Mouse (Mus musculus) midbrain, postnatal 0 days (tissue): ENCODE measurements around the gene Gm47985. TPM values are rescaled to one million over a fixed set of nuclear protein-coding genes. Genes with fewer than 3 reads are reported as not detected.
"Not testable (repeated sequence)": the region's sequence is repeated elsewhere in the genome, so short reads cannot be mapped to it uniquely, and the experiment has no call there.

Source experiments
- ATAC-seq: fragments of 200-750 bp; cut with Nextera tagmentation; 2 replicates; pipeline ENCODE4 v1.8.0; 2017; ENCODE audit warnings: moderate number of reproducible peaks, mild to moderate bottlenecking, moderate TSS enrichment, moderate library complexity; ENCODE audit not compliant: low FRiP score
- DNase-seq: peaks from one replicate; pipeline ENCODE4 v3.0.0-alpha.2; 2015; ENCODE audit warnings: low spot score
- H3K27ac ChIP-seq: fragments of 300-500 bp; sonication (generic); 2 replicates; pipeline ENCODE4 v1.5.1; 2014; ENCODE audit warnings: low read depth, mild to moderate bottlenecking, low read length, mixed read lengths
- H3K27me3 ChIP-seq: fragments of 300-500 bp; sonication (generic); 2 replicates; pipeline ENCODE4 v1.6.1; 2014; ENCODE audit warnings: low read length, control low read depth, mixed read lengths; ENCODE audit not compliant: insufficient read depth
- H3K36me3 ChIP-seq: fragments of 300-500 bp; sonication (generic); 2 replicates; pipeline ENCODE4 v1.6.1; 2014; ENCODE audit warnings: low read length, control low read depth, mixed read lengths; ENCODE audit not compliant: insufficient read depth
- H3K4me1 ChIP-seq: fragments of 300-500 bp; sonication (generic); 2 replicates; pipeline ENCODE4 v1.6.1; 2014; ENCODE audit warnings: mild to moderate bottlenecking, control low read depth, antibody characterized with exemption, low read length, mixed read lengths; ENCODE audit not compliant: insufficient read depth
- H3K4me2 ChIP-seq: fragments of 300-500 bp; sonication (generic); 2 replicates; pipeline ENCODE4 v1.6.1; 2014; ENCODE audit warnings: low read depth, mild to moderate bottlenecking, low read length, mixed read lengths; ENCODE audit not compliant: poor library complexity, severe bottlenecking
- H3K4me3 ChIP-seq: fragments of 300-500 bp; sonication (generic); 2 replicates; pipeline ENCODE4 v1.5.1; 2014; ENCODE audit warnings: low read depth, mild to moderate bottlenecking, low read length, moderate library complexity
- H3K9ac ChIP-seq: fragments of 300-500 bp; sonication (generic); replicated peaks from 2 replicates; pipeline ENCODE4 v1.6.1; 2014; ENCODE audit warnings: mild to moderate bottlenecking, low read length, moderate library complexity, mixed read lengths; ENCODE audit not compliant: poor library complexity, severe bottlenecking
- H3K9me3 ChIP-seq: fragments of 300-500 bp; sonication (generic); 2 replicates; pipeline ENCODE4 v1.6.1; 2016; ENCODE audit warnings: low read length, control low read depth
- CTCF ChIP-seq: IDR thresholded peaks from 2 replicates; pipeline ENCODE4 v1.5.1; 2016; ENCODE audit warnings: antibody characterized with exemption, mild to moderate bottlenecking
- WGBS: fragments of 180-500 bp; shearing (Covaris S2); extraction: QIAGEN DNeasy Blood & Tissue Kit; methylation state at CpG from one replicate; pipeline ENCODE4 v1.1.7; 2014; 5-methylcytosine and 5-hydroxymethylcytosine counted together
- polyA plus RNA-seq: library from polyadenylated mRNA; unstranded; fragments of >200 nt; fragmentation: Nextera tagmentation; extraction: Ambion mirVana; gene quantifications from 2 replicates; pipeline ENCODE4 v1.2.1, GENCODE M21; 2015
- total RNA-seq: library from RNA; depleted of rRNA; stranded (reverse); fragments of >200 nt; gene quantifications from 2 replicates; pipeline ENCODE4 v1.2.3, GENCODE M21; 2014

Gm47985 gene
- total and polyA plus RNA-seq, 2 experiments from 2014 or later, result not detected

DNA sequence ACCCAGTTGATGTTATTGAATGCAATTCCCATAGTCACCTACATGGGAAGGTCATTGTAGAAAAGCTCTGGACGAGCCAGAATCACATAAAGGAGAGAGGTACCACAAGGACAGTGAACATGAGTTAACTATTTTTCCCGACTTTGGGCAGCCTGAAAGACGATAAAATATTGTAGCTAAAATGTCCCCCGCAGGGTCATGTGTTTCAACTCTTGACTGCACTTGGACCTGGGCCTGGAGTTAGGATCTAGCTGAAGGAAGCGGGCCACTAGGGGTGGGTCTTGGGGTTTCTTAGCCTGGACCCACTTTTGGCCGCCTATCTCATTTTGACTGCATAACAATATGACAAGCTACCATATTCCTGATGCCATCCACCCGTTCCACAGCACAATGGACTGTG, 32.1 kb upstream of the Gm47985 start:
- ATAC-seq, result no peak
- TF ChIP-seq CTCF, result no peak
- no peak for DNase-seq
- H3K27me3 ChIP-seq, result no peaks in the 10 kb centered on the region
- H3K9me3 ChIP-seq, result no peaks in the 10 kb centered on the region
- no peak overlapping the region for H3K27ac ChIP-seq
- no peak overlapping the region for H3K4me3 ChIP-seq
- WGBS, result 94% methylated on average over 7 of the region's 7 CpGs
- H3K4me2 ChIP-seq, result no peak overlapping the region
- no peak overlapping the region for H3K9ac ChIP-seq
- no peaks in the 10 kb centered on the region for H3K36me3 ChIP-seq
- no peaks in the 10 kb centered on the region for H3K4me1 ChIP-seq

DNA sequence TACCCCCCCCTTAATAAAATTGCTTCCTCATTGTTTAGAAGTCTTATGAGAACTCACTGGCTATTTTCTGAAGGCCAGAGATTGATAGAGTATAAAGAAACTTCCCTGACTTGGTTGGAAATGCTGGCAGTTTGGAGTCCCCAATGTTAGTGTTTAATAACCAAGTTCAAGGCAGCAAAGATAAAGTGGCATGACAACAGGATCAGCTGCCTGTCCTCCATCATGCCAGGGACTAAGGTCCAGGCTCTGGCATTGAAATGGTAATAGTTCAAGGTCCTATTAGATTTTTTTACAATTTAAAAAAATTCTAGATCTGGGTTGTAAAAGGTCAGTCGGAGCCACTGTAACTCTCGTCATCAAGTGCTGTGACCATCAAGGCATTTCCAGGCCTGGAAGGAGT, 31.2 kb upstream of the Gm47985 start:
- H3K9me3 ChIP-seq, result no peaks in the 10 kb centered on the region
- ATAC-seq (no peak), DNase-seq (no peak)
- H3K4me2 ChIP-seq, result no peak overlapping the region
- no peak overlapping the region for H3K27ac ChIP-seq
- H3K36me3 ChIP-seq, result no peaks in the 10 kb centered on the region
- no peak overlapping the region for H3K9ac ChIP-seq
- H3K4me1 ChIP-seq, result no peaks in the 10 kb centered on the region
- WGBS, result 70% methylated on average over 2 of the region's 2 CpGs
- no peaks in the 10 kb centered on the region for H3K27me3 ChIP-seq
- no peak overlapping the region for H3K4me3 ChIP-seq
- no peak for TF ChIP-seq CTCF

GRCm38 (mm10) chr1:151153056-151153652, 29.2 kb upstream of the Gm47985 start:
- no peak for ATAC-seq
- TF ChIP-seq CTCF, result no peak
- 85% methylated on average over 6 of the region's 6 CpGs for WGBS

GRCm38 (mm10) chr1:151154131-151154530, 28.2 kb upstream of the Gm47985 start:
- not testable (repeated sequence) for DNase-seq, H3K4me1 ChIP-seq, H3K9me3 ChIP-seq, H3K4me2 ChIP-seq, H3K27me3 ChIP-seq, H3K9ac ChIP-seq, H3K36me3 ChIP-seq, H3K27ac ChIP-seq, ATAC-seq, H3K4me3 ChIP-seq
- WGBS, result 90% methylated on average over 9 of the region's 9 CpGs

More at GRCm38 (mm10) chr1:151153056-151153652, 29.2 kb upstream of the Gm47985 start:
- no peak overlapping the region for H3K4me2 ChIP-seq
- no peaks in the 10 kb centered on the region for H3K4me1 ChIP-seq
- DNase-seq, result no peak
- no peak overlapping the region for H3K9ac ChIP-seq
- no peaks in the 10 kb centered on the region for H3K27me3 ChIP-seq
- no peaks in the 10 kb centered on the region for H3K36me3 ChIP-seq
- H3K4me3 ChIP-seq, result no peak overlapping the region
- no peak overlapping the region for H3K27ac ChIP-seq
- no peaks in the 10 kb centered on the region for H3K9me3 ChIP-seq

DNA sequence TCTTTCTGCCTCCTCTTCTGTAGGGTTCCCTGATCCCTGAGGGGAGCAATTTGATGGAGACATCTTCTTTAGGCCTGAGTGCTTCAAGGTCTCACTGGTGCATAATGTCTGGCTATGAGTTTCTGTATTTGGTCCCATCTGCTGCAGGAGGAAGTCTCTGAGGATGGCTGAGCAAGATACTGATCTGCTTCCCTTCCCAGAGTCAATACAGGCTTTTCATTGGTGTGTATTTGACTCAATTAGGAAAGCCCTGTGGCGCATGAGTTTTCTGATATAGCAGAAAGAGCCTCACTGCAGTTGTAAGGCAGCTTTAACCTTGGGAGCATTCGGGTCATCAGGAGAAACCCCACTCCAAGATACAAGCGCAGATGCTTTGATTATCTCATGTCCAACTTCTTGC, 26.2 kb upstream of the Gm47985 start:
- H3K4me3 ChIP-seq, result no peak overlapping the region
- DNase-seq (no peak), ATAC-seq (no peak)
- no peak overlapping the region for H3K4me2 ChIP-seq
- H3K27me3 ChIP-seq, result no peaks in the 10 kb centered on the region
- no peaks in the 10 kb centered on the region for H3K4me1 ChIP-seq
- WGBS, result 93% methylated on average over 3 of the region's 3 CpGs
- TF ChIP-seq CTCF, result no peak
- no peaks in the 10 kb centered on the region for H3K9me3 ChIP-seq
- H3K27ac ChIP-seq, result no peak overlapping the region
- H3K9ac ChIP-seq, result no peak overlapping the region
- no peaks in the 10 kb centered on the region for H3K36me3 ChIP-seq

DNA sequence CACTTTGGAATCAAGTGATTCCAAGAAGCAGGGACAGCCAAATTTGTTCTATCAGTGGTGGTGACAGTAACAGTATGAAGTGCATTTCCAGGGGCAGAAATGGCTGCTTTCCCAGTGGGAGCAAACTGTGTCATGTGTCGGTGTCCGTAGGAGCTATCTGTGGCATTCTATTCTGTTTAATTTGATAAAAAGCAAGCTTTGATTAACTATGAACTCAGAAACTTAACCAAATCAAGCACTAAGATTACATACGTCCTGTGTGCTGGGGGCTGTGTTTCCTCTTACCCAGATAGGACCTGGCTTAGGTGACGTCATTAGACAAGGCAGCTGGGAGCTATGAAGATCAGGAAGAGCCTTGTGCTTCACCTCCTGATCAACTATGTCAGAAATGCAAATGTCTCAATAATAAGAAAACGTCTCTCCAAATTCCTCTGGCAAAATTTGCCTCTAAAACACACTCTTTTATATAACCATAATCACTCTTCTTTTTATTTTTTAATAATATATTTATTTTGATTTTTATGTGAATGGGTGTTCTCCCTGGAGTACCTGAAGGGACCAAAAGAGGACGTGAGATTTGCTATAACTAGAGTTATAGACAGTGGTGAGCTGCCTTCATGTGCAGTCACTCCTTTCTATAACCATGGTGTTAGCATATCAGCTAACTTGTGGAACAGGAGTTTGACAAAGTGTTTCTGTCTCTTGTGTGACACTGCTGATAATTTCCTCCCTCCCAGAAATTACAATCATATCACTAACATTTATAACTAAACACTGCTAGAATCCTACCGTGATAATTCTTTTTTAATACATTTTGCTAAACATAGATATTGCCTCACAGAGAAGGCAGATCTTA, 25.3 kb upstream of the Gm47985 start:
- WGBS, result 81% methylated on average over 7 of the region's 7 CpGs
- no peaks in the 10 kb centered on the region for H3K36me3 ChIP-seq

More for the DNA sequence above, 25.3 kb upstream of the Gm47985 start:
- DNase-seq, result no peak
- no peak for TF ChIP-seq CTCF
- Histone ChIP-seq H3K4me1 (no peaks in the 10 kb centered on the region), H3K9me3 (no peaks in the 10 kb centered on the region), H3K4me2 (no peak overlapping the region), H3K27me3 (no peaks in the 10 kb centered on the region), H3K4me3 (no peak overlapping the region), H3K9ac (no peak overlapping the region), H3K27ac (no peak overlapping the region)
- no peak for ATAC-seq
